Mouse (Mus musculus): ENCODE results near the gene Ggt6.

The Ggt6 gene

GRCm38 (mm10) chr11:72434963-72435693 lies at the start of gene Ggt6:
TSS of gene Ggt6 (plus strand) at chr11:72435526.
- no peak for DNase-seq (ENCODE audit: low spot score in 2 of 2)

- no peak for DNase-seq (ENCODE audit: low spot score in 2 of 2)
Observed at GRCm38 (mm10) chr11:72388113-72388529, 47.2 kb upstream of the Ggt6 start.

DNA sequence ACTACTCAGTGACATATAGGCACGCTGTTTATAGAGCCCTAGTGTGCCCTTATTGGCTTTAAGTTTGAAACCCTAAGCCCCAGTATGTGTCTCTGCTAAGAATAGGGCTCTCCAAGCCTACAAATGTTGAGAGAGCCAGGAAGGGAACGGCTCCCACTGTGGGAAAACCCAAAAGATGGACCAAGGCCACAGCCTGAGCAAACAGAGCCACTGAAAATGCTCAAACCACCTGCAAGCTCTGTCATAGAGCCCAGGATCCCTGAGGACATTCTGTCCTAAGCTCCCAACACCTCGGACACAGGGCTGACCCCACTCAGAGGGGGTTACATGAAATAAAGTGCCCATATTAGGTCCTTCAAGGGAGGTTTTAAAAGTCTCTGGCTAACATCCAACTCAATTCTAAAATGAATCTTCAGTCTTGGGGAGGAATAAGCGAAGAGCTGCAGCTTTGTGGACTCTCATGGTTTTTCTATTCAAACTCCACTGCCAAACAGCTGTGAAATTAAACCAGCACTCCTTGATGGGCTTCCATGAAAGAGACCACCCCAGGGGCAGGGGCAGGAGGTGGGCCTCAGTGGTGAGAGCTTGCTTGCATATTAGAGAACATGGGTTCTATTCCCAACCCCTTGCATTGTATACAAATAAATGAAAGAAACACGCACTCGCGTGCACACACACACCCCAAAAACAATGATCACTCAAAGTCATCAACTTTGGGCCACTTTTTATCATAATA lies 45.8 kb upstream of the Ggt6 start:
- DNase-seq (ENCODE audit: low spot score in 2 of 2) = no peak

GRCm38 (mm10) chr11:72391181-72391580 lies 44.1 kb upstream of the Ggt6 start:
- no peak for DNase-seq (ENCODE audit: low spot score in 2 of 2)

DNA sequence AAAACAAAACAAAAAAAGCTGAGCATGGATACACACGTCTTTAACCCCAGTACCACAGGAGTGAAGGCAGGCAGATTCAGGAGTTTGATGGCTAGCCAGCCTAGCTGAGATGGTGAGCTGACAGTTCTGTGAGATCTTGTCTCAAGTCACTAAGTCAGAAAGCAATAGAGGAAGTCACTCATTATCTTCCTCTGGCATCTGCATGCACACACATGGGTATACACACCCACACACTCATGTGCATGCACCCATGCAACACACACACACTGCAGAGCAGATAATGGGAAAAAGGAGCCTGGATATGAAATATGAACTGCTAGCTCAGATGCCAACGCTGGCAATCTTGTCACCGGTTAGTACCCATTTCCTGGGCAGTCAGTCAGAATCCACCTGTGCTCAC lies 42.1 kb upstream of the Ggt6 start:
- DNase-seq (ENCODE audit: low spot score in 2 of 2) = no peak

- no peak for DNase-seq (ENCODE audit: low spot score in 2 of 2)
Observed at GRCm38 (mm10) chr11:72393669-72394068, 41.7 kb upstream of the Ggt6 start.

DNA sequence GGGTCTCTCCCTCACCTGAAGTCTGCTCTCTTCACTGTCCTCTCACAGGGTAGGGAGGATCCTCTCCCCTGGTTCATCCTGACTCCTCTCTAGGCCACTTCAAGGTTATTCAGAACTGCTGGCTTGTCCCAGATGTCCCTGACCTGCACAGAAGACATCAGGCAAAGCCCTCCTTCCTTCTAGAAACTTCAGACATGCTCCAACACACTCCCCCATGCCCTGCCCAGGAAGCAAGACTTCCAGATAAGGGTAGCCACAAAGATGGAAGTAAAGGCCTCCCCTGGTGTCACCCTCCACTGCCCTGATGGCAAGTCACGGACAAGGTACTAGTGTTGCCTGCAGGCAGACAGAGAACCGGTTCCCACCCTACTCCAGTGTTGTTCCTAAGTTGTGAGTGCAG lies 40.6 kb upstream of the Ggt6 start:
- DNase-seq (ENCODE audit: low spot score in 2 of 2) = no peak

GRCm38 (mm10) chr11:72395652-72396051 lies 39.7 kb upstream of the Ggt6 start:
- DNase-seq (ENCODE audit: low spot score in 2 of 2) = no peak

GRCm38 (mm10) chr11:72396621-72397020 lies 38.7 kb upstream of the Ggt6 start:
- no peak for DNase-seq (ENCODE audit: low spot score in 2 of 2)

DNA sequence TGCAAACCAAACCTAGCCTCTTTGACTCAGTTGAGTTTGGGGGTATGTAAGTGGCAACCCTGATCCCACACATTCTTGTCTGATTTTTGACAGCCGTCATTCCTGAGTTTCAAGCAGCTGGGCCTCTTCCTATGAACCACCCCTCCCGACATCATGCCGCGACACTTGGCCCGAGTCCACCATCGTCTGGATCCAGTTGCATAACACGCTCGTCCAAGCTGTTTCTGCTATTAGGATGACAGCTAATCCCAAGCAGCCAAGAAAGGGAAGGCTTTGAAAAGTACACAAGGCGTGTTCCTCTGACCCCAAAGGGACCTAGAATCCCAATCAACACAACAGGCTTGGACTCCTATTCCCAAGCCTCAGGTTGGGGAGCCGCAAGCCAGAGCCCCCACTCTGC lies 38.3 kb upstream of the Ggt6 start:
- no peak for DNase-seq (ENCODE audit: low spot score in 2 of 2)

DNA sequence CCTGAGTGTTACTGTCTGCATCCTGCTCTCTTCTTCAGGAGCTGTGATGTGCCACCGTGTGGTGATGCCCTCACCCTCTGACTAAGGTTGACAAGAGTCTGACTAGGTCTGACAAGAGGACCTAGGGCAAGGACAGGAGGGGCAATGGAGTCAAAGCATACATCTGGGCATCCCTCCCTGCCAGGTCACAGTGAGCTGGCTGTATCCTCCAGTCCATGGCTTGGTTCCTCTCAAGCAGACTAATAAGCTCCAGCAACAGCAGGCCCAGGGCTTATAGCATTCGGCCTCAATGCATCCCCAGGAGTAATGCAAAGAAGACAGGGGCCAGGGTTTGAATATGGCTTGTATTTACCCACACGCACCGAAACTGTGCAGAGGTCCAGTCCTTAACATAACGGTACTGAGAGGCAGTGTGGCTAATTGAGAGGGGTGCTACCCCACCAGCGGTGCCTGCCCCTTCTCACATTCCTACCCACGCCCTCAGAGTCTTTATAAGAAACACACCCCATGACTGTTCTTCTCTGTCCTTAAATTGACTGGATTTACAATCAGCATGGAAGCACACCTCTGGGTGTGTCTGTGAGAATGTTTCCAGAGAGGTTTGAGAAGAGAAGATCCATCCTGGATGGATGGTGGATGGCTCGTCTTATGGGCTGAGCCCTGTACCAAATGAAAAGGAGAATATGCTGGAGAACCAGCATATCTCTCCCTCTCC lies 37.4 kb upstream of the Ggt6 start:
- no peak for DNase-seq (ENCODE audit: low spot score in 2 of 2)

GRCm38 (mm10) chr11:72401068-72401467 lies 34.3 kb upstream of the Ggt6 start:
- no peak for DNase-seq (ENCODE audit: low spot score in 2 of 2)

DNA sequence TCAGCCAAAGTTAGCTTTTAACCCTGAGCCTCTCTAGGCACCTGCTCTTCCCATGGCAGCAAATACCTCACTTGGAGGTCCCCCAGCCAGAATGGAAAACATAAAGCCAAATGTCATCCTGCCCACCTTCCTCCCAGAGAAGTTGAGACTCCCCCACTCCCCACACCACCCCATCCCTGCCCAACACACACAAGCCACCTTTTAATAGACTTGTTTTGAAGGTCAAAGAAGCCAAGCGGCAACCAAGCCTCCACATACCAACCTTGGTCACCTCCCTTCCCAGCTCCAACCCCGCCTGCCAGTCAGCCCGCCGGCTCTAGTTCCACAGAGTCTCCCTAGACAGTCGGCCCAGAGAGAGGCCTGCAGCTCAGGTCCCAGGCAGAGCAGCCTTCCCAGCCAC lies 33.3 kb upstream of the Ggt6 start:
- no peak for DNase-seq (ENCODE audit: low spot score in 2 of 2)

- no peak for DNase-seq (ENCODE audit: low spot score in 2 of 2)
Observed at GRCm38 (mm10) chr11:72402969-72403368, 32.4 kb upstream of the Ggt6 start.

- DNase-seq (ENCODE audit: low spot score in 2 of 2) = no peak
Observed at GRCm38 (mm10) chr11:72405532-72405931, 29.8 kb upstream of the Ggt6 start.

DNA sequence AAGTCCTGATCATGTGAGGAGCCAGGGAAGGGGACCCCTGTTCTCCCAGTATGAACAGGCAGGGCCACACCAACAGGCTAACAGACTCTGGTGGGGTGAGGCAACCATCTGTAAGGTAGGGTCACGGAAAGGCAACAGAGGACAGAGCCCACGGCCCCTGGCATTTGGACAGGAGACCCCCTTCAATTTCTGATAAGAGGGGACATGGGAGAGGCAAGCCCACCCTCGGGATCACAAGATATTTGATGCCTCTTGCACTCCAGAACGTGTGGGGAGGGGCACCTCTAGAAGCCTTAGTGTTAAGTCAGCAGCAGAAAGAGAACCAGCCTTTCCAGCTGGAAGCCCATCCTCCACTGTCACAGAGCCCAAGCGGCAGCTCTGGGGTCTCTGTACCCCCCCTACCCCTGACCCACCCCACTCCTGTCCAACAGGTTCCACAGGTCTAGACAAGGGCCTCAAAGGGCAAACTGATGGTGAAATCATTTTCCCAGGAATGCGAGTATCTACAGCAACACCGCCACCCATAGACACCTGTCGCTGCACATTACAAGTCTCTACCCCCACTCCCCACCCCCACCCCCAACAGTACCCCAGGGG lies 29.1 kb upstream of the Ggt6 start:
- DNase-seq (ENCODE audit: low spot score in 2 of 2) = no peak

DNA sequence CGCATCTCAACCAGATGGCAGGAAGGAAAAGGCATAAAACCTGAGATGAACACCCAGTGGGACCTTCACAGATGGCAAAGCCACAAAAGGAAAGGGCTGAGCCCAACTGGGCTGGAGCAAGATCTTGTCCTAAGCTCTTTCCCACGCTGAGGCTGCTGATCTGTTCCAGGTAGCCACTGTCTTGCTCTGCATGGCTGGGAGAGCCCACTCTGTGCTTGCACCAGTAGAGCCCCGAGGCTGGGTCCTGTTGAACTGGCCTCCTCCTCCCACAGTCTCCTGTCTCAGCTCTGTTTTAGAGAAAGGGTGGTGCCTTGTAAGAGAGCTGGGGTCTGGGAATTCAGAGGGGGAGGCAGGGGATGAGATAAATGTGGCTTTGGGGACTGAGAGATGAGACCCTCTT lies 28.2 kb upstream of the Ggt6 start:
- DNase-seq (ENCODE audit: low spot score in 2 of 2) = no peak

- no peak for DNase-seq (ENCODE audit: low spot score in 2 of 2)
Observed at GRCm38 (mm10) chr11:72407574-72407973, 27.8 kb upstream of the Ggt6 start.

GRCm38 (mm10) chr11:72408451-72409170 lies 26.7 kb upstream of the Ggt6 start:
- DNase-seq (ENCODE audit: low spot score in 2 of 2) = no peak

DNA sequence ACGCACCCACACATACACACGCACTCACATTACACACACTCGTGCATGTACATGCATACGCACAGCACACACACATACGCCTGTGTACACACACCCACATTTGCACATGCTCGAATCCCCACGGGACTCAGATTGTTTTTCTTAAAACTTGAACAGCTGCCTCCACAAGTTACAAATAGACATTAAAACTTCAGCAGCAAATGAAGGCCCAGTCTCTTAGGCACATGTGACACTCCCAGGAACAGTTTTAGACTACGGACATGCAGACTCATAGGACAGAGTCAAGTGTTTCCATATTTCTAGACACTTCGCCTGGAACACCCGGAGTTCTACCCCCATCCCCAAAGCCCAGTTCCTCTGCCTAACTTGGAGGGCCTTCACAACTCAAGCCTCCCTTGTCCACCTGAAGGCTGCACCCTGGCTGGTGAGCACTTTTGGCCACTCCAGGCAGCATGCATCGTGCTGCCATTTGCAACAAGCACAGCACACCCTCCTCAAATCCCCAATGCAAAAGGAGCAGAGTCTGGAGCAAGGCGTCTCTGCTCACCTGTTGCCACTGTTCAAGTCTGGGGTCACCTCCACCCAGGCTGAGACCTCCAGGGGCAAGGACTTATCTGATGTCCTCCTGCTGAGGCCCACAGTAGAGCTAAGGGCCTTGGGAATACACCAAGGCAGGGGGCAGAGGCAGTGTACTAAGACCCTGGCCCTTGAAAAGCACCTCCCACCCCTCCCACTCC lies 25.5 kb upstream of the Ggt6 start:
- no peak for DNase-seq (ENCODE audit: low spot score in 2 of 2)

GRCm38 (mm10) chr11:72410521-72411092 lies 24.7 kb upstream of the Ggt6 start:
- no peak for DNase-seq (ENCODE audit: low spot score in 2 of 2)

Measured in right cerebral cortex, adult 2 months (tissue).